Mouse (Mus musculus) stomach, embryonic 16.5 days (tissue): ENCODE results near the gene Dnajc27. TPM values are rescaled to one million over a fixed set of nuclear protein-coding genes. Genes with fewer than 3 reads are reported as not detected.

ENCODE experiments used
- ATAC-seq: fragments of 200-750 bp; cut with Nextera tagmentation; 2 replicates; pipeline ENCODE4 v1.8.0; 2017; ENCODE audit warnings: moderate number of reproducible peaks, moderate TSS enrichment; ENCODE audit not compliant: insufficient read depth, low FRiP score
- H3K27ac ChIP-seq: fragments of 300-500 bp; sonication (generic); 2 replicates; pipeline ENCODE4 v1.5.1; 2014; ENCODE audit warnings: low read length
- H3K27me3 ChIP-seq: fragments of 300-500 bp; sonication (generic); 2 replicates; pipeline ENCODE4 v1.6.1; 2014; ENCODE audit warnings: low read length, control low read depth, mixed read lengths; ENCODE audit not compliant: control insufficient read depth, insufficient read depth
- H3K36me3 ChIP-seq: fragments of 300-500 bp; sonication (generic); 2 replicates; pipeline ENCODE4 v1.6.1; 2014; ENCODE audit warnings: low read length; ENCODE audit not compliant: control insufficient read depth, insufficient read depth
- H3K4me1 ChIP-seq: fragments of 300-500 bp; sonication (generic); 2 replicates; pipeline ENCODE4 v1.6.1; 2014; ENCODE audit warnings: low read length, control low read depth, mixed read lengths; ENCODE audit not compliant: control insufficient read depth, insufficient read depth
- H3K4me2 ChIP-seq: fragments of 300-500 bp; sonication (generic); 2 replicates; pipeline ENCODE4 v1.6.1; 2014; ENCODE audit warnings: low read depth, low read length, mixed read lengths
- H3K4me3 ChIP-seq: fragments of 300-500 bp; sonication (generic); replicated peaks from 2 replicates; pipeline ENCODE4 v1.5.1; 2014; ENCODE audit warnings: mild to moderate bottlenecking, low read length
- H3K9ac ChIP-seq: fragments of 300-500 bp; sonication (generic); 2 replicates; pipeline ENCODE4 v1.6.1; 2014; ENCODE audit warnings: low read length
- H3K9me3 ChIP-seq: fragments of 300-500 bp; sonication (generic); replicated peaks from 2 replicates; pipeline ENCODE4 v1.6.1; 2016; ENCODE audit warnings: low read length, control low read depth; ENCODE audit not compliant: control insufficient read depth
- WGBS: fragments of 180-500 bp; shearing (Covaris S2); extraction: QIAGEN DNeasy Blood & Tissue Kit; methylation state at CpG from one replicate; pipeline ENCODE4 v1.1.7; 2014; 5-methylcytosine and 5-hydroxymethylcytosine counted together
- polyA plus RNA-seq: library from polyadenylated mRNA; unstranded; fragments of >200 nt; fragmentation: Nextera tagmentation; extraction: Ambion mirVana; gene quantifications from 2 replicates; pipeline ENCODE4 v1.2.1, GENCODE M21; 2015

Gene Dnajc27
- polyA plus RNA-seq, 1 experiment from 2014 or later = 5.7 TPM

GRCm38 (mm10) chr12:4158868-4159632 is 76.7 kb downstream of the Dnajc27 start:
- ATAC-seq = 0 out of 2 replicates have a peak, but pooled peaks have one; percentile 47
- H3K36me3 ChIP-seq = no peaks in the 10 kb centered on the region
- no peak overlapping the region for H3K4me2 ChIP-seq
- H3K4me3 ChIP-seq = no peak overlapping the region
- no peaks in the 10 kb centered on the region for H3K27me3 ChIP-seq
- H3K27ac ChIP-seq = no peak overlapping the region
- no peaks in the 10 kb centered on the region for H3K9me3 ChIP-seq
- H3K4me1 ChIP-seq = no peaks in the 10 kb centered on the region
- WGBS = 85% methylated on average over 7 of the region's 7 CpGs
- no peak overlapping the region for H3K9ac ChIP-seq

Other genes with a start within 250 kb of the Dnajc27 start
- 1.6 and 2.4 TPM in 2 replicates for gene Pomc, start 127.6 kb upstream of the Dnajc27 start, polyA plus RNA-seq
- gene Efr3b, start 43.7 kb upstream of the Dnajc27 start, polyA plus RNA-seq = 3.4 and 3.5 TPM in 2 replicates
- gene Adcy3, start 50.5 kb downstream of the Dnajc27 start, polyA plus RNA-seq = 7.7 and 8.7 TPM in 2 replicates
- gene Ptrhd1, start 151.4 kb downstream of the Dnajc27 start, polyA plus RNA-seq = 5.0 and 5.1 TPM in 2 replicates
- 12.1 TPM in 2 replicates for gene Cenpo, start 151.7 kb downstream of the Dnajc27 start, polyA plus RNA-seq